13 mouse cellular contexts compared by ENCODE assay signal in the genomic region with DNA sequence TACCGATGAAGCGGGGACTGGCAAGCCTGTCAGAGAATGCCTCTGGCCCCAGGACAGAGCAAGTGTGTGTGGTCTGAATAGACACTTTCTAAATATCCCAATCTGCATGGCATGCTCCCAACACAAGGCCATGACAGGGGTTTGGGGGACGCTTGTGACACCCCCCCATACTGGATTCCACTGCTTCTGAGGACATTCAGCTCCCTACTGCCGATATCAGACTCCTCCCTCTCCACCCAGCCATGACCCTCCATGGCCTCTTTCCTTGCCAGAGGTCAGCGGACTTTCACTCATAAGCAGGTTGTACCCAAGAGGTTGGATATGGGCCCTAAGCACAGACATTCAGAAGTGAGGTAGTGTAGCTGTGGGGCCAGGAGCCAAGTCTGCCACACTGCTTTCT. TPM values are rescaled to one million over a fixed set of nuclear protein-coding genes. Genes with fewer than 3 reads are reported as not detected.
"Had no signal": no experiment of that assay in that cellular context is flagged by ENCODE, and none has a peak within 500 bp of the region (broad histone marks: within the 10 kb centered on the region; RNA-seq: fewer than 3 reads in every experiment).

No protein-coding gene starts in this region.

- DNase-seq: lung, postnatal 14 days; retina, postnatal 1 day; thymus, adult 2 months; thymus, postnatal 25 days had no signal

- H3K9ac ChIP-seq: liver, embryonic 12.5 days; lung, embryonic 15.5 days; stomach, embryonic 15.5 days had no signal

- H3K4me1 ChIP-seq: liver, embryonic 12.5 days; lung, embryonic 15.5 days; megakaryocyte, embryonic 14.5 days; stomach, embryonic 15.5 days had no signal

- H3K4me2 ChIP-seq: liver, embryonic 12.5 days; lung, embryonic 15.5 days; midbrain, embryonic 11.5 days; stomach, embryonic 15.5 days had no signal

- H3K4me3 ChIP-seq: left cerebral cortex, adult 2 months; limb, embryonic 10.5 days; liver, embryonic 12.5 days; lung, embryonic 15.5 days; megakaryocyte, embryonic 14.5 days; stomach, embryonic 15.5 days had no signal

- H3K27me3 ChIP-seq: stomach, embryonic 15.5 days had no signal

- ATAC-seq: liver, embryonic 12.5 days had no signal

- H3K36me3 ChIP-seq: liver, embryonic 12.5 days; lung, embryonic 15.5 days; stomach, embryonic 15.5 days had no signal

- H3K27ac ChIP-seq: left cerebral cortex, adult 2 months; limb, embryonic 10.5 days; liver, embryonic 12.5 days; lung, embryonic 15.5 days; macrophage; stomach, embryonic 15.5 days had no signal

- H3K9me3 ChIP-seq: limb, embryonic 10.5 days; liver, embryonic 12.5 days; lung, embryonic 15.5 days; megakaryocyte, embryonic 14.5 days; stomach, embryonic 15.5 days had no signal

RNA-seq across cellular contexts. Expression of a gene that starts 36.5 kb away (rescaled TPM):
- polyA plus RNA-seq: liver, embryonic 16.5 days; macrophage had no signal
